Mouse (Mus musculus): ENCODE results near the gene Gm20914. TPM values are rescaled to one million over a fixed set of nuclear protein-coding genes. Genes with fewer than 3 reads are reported as not detected.
"Not testable (repeated sequence)": the region's sequence is repeated elsewhere in the genome, so short reads cannot be mapped to it uniquely, and the experiment has no call there.

The Gm20914 gene
- not detected for total RNA-seq (2021)

DNA sequence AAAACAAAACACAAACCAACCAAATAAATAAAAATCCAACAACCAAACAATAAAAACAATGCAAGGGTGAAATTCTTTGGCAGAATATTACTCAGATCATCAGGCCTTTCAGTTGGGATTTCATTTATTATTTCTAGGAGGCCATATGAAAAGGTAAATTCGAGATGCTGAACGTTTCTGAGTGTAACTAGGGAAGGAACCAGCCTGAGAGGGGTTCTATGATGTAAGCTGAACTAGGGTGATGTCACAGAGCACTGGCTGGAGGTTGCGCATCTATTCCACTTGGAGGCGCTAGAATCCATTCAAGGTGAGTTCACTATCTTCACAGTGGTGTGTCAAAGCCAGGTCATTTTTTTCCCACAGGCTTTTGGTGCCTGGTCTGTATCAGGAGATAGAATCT is at the start of gene Gm20914:
TSS of gene Gm20914 (plus strand) at position 301 of the 400 bp plus-strand sequence.
- not testable (repeated sequence) for DNase-seq

Other genes with a start within 250 kb of the Gm20914 start
- gene Gm21854, start 69.0 kb upstream of the Gm20914 start, total RNA-seq (2021), result not detected
- gene Gm28171, start 67.4 kb downstream of the Gm20914 start, total RNA-seq (2021), result not detected
- gene Gm21778, start 216.5 kb downstream of the Gm20914 start, total RNA-seq (2021), result not detected